Mouse (Mus musculus) myocyte (in vitro differentiated cells): ENCODE measurements around the gene Ubox5.

ENCODE experiments used
- CEBPB ChIP-seq: IDR thresholded peaks from 2 replicates; pipeline ENCODE4 v1.6.1; 2011; ENCODE audit warnings: mild to moderate bottlenecking, moderate library complexity; ENCODE audit not compliant: poor library complexity, insufficient read depth, severe bottlenecking
- E2F4 ChIP-seq: IDR thresholded peaks from one replicate; pipeline ENCODE4 v1.6.1; 2011; ENCODE audit warnings: mild to moderate bottlenecking, control low read depth, moderate library complexity; ENCODE audit not compliant: insufficient read depth
- MAX ChIP-seq: IDR thresholded peaks from one replicate; pipeline ENCODE4 v1.6.1; 2011; ENCODE audit warnings: low read depth, mild to moderate bottlenecking, control low read depth
- MYOD1 ChIP-seq, 3 experiments: IDR thresholded peaks; one replicate each; pipeline ENCODE4 v1.6.1; 2011; ENCODE audit warnings: control low read depth in 2 of 3, low read depth in 2 of 3, mild to moderate bottlenecking in 2 of 3, moderate library complexity in 1 of 3; ENCODE audit not compliant: insufficient read length in 2 of 3, control insufficient read depth in 1 of 3
- MYOG ChIP-seq, 3 experiments: IDR thresholded peaks; one replicate each; pipeline ENCODE4 v1.6.1; 2011; ENCODE audit warnings: control low read depth in 2 of 3, low read depth in 2 of 3, mild to moderate bottlenecking in 2 of 3; ENCODE audit not compliant: insufficient read length in 2 of 3, control insufficient read depth in 1 of 3, insufficient read depth in 1 of 3
- POLR2A ChIP-seq: IDR thresholded peaks from one replicate; pipeline ENCODE4 v1.6.1; 2011; ENCODE audit warnings: low read depth, mild to moderate bottlenecking, control low read depth, moderate library complexity; ENCODE audit not compliant: insufficient read length
- POLR2AphosphoS2 ChIP-seq: IDR thresholded peaks from one replicate; pipeline ENCODE4 v1.6.1; 2011; ENCODE audit warnings: low read depth, control low read depth; ENCODE audit not compliant: insufficient read length
- REST ChIP-seq: IDR thresholded peaks from one replicate; pipeline ENCODE4 v1.6.1; 2011; ENCODE audit warnings: mild to moderate bottlenecking, control low read depth, moderate library complexity; ENCODE audit not compliant: insufficient read depth, insufficient read length
- SRF ChIP-seq: IDR thresholded peaks from one replicate; pipeline ENCODE4 v1.6.1; 2011; ENCODE audit warnings: low read depth; ENCODE audit not compliant: control insufficient read depth, insufficient read length
- TCF12 ChIP-seq: IDR thresholded peaks from one replicate; pipeline ENCODE4 v1.6.1; 2011; ENCODE audit warnings: mild to moderate bottlenecking, control low read depth; ENCODE audit not compliant: poor library complexity, insufficient read depth, severe bottlenecking
- USF1 ChIP-seq: IDR thresholded peaks from one replicate; pipeline ENCODE4 v1.6.1; 2011; ENCODE audit warnings: low read depth, mild to moderate bottlenecking, control low read depth, moderate library complexity

DNA sequence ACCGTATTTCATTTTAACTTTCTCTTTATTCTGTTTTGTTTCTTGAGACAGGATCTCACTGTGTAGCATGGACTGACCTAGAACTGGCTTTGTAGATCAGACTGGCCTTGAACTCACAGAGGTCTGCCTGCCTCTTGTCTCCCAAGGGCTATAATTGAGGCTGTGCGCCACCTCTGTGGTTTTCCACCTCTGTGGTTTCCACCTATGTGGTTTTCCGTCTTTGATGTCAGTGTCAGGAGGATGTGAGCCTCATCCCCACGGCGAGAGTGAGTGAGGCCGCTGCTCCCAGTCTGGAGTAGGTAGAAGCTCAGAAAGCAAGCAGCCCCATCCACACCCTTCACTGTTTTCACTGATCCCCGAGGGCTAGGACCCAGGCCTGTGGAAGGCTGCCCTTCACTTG lies 75.0 kb downstream of the Ubox5 start:
- no peak for TF ChIP-seq POLR2A
- no peak for TF ChIP-seq CEBPB
- TF ChIP-seq E2F4 = no peak
- TF ChIP-seq USF1 = no peak
- TF ChIP-seq MAX = no peak
- TF ChIP-seq SRF = no peak
- no peak for TF ChIP-seq TCF12
- no peak for TF ChIP-seq POLR2AphosphoS2
- TF ChIP-seq MYOG (IDR thresholded peaks at IDR 0.05; ENCODE audit: control insufficient read depth in 1 of 3, insufficient read depth in 1 of 3, insufficient read length in 2 of 3, low read depth in 2 of 3) = no peak
- TF ChIP-seq REST = no peak
- no peak for TF ChIP-seq MYOD1 (IDR thresholded peaks at IDR 0.05; ENCODE audit: control insufficient read depth in 1 of 3, insufficient read length in 2 of 3, low read depth in 2 of 3)
